Mouse (Mus musculus) cerebellum, adult 2 months (tissue): ENCODE results near the gene Zbtb37.

Experiments
- CTCF ChIP-seq: fragments of 200-500 bp; IDR thresholded peaks from 2 replicates; pipeline ENCODE4 v1.5.1; 2011; ENCODE audit warnings: low read depth, mild to moderate bottlenecking, control low read depth, low read length, moderate library complexity, borderline replicate concordance; ENCODE audit not compliant: insufficient read depth
- POLR2A ChIP-seq: fragments of 200-500 bp; IDR thresholded peaks from 2 replicates; pipeline ENCODE4 v1.6.1; 2011; ENCODE audit warnings: low read length, control low read depth, borderline replicate concordance; ENCODE audit not compliant: insufficient read depth

DNA sequence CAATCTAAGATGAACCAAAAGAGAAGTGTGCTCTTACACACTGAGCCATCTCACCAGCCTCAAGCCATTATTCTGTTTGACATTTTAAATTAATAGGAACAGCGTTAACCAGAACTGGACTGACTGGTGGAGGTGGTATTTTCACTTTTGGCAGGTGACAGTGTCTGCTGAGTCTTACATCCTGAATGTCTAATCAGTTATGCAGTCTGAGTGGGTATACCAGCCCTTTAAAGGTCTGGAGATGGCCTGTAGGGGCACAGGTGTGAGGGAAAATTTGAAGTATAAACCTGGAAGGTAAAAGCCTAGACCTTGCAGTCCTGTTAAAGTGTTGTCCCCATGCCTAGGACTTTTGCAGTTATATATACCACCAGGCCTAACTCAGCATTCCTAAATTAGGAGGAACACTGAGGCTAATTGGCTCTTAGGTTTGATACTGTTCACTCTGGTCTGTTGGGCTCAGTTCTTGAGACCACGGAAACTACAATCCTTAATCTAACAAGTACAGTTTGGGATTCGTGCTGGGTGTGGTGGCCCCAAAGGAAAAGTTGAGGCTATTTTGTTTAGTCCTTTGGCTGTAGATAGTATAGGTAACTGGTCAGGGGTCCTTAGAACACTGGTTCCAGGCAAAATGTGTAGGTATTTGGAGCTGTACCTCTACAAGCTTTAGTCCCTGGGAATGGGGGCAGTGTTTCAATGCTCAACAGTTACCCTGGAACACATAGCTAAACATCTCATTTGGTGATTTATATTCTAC lies 4.5 kb upstream of the Zbtb37 start:
- TF ChIP-seq CTCF (no peak), POLR2A (no peak)
